8 mouse cellular contexts compared by ENCODE assay signal in genomic region chr11:101733596-101733995, GRCm38 (mm10). TPM values are rescaled to one million over a fixed set of nuclear protein-coding genes. Genes with fewer than 3 reads are reported as not detected.
DNase-seq lines count a peak whose midpoint lies in the region; ATAC-seq and TF ChIP-seq lines count a peak whose summit lies in the region.

No protein-coding gene starts in this region.

- TF ChIP-seq CTCF in G1E (IDR thresholded peaks at IDR 0.05; ENCODE audit: low read depth, low read length): no peak
- no peak for TF ChIP-seq CTCF in heart, postnatal 0 days (IDR thresholded peaks at IDR 0.05; ENCODE audit: low read depth)

- peak overlapping the region; percentile 76 for H3K9ac ChIP-seq in heart, embryonic 15.5 days
- H3K9ac ChIP-seq in heart, postnatal 0 days (replicated peaks; ENCODE audit: low read depth, low read length): peak overlapping the region; percentile 87
- H3K9ac ChIP-seq in midbrain, embryonic 11.5 days (ENCODE audit: low read length): peak overlapping the region; percentile 66

- no peak overlapping the region for H3K27ac ChIP-seq in heart, embryonic 15.5 days
- peak overlapping the region; percentile 73 for H3K27ac ChIP-seq in heart, postnatal 0 days (ENCODE audit: low read depth)
- no peak overlapping the region for H3K27ac ChIP-seq in midbrain, embryonic 11.5 days (ENCODE audit: low read depth, low read length)

- peaks cover 12% of the 10 kb centered on the region for H3K4me1 ChIP-seq in heart, embryonic 15.5 days (replicated peaks)
- peaks cover 19% of the 10 kb centered on the region for H3K4me1 ChIP-seq in G1E (ENCODE audit: insufficient read depth, low read depth, low read length)
- H3K4me1 ChIP-seq in heart, postnatal 0 days (ENCODE audit: control insufficient read depth, insufficient read depth): peaks cover 12% of the 10 kb centered on the region
- H3K4me1 ChIP-seq in midbrain, embryonic 11.5 days (ENCODE audit: control insufficient read depth, insufficient read depth, low read length): peaks cover 5% of the 10 kb centered on the region

- 25% methylated on average over 9 of the region's 9 CpGs for WGBS in heart, embryonic 15.5 days
- WGBS in heart, postnatal 0 days: 22% methylated on average over 9 of the region's 9 CpGs
- WGBS in midbrain, embryonic 11.5 days: 41% methylated on average over 9 of the region's 9 CpGs

- peaks cover 41% of the 10 kb centered on the region for H3K36me3 ChIP-seq in heart, embryonic 15.5 days
- peaks cover 40% of the 10 kb centered on the region for H3K36me3 ChIP-seq in G1E (replicated peaks)
- peaks cover 42% of the 10 kb centered on the region for H3K36me3 ChIP-seq in heart, postnatal 0 days (replicated peaks; ENCODE audit: control insufficient read depth, insufficient read depth, low read length)
- peaks cover 11% of the 10 kb centered on the region for H3K36me3 ChIP-seq in midbrain, embryonic 11.5 days (ENCODE audit: control insufficient read depth, insufficient read depth, low read length)

- peak overlapping the region; percentile 70 for H3K4me2 ChIP-seq in heart, embryonic 15.5 days
- H3K4me2 ChIP-seq in heart, postnatal 0 days (ENCODE audit: low read depth, low read length): peak overlapping the region; percentile 90
- peak overlapping the region; percentile 62 for H3K4me2 ChIP-seq in midbrain, embryonic 11.5 days

- no peak for ATAC-seq in heart, embryonic 15.5 days (replicated peaks; ENCODE audit: insufficient number of reproducible peaks, insufficient read depth, low FRiP score, low read depth)
- no peak for ATAC-seq in G1E (ENCODE audit: extremely low read depth, insufficient number of reproducible peaks, low FRiP score, poor library complexity, severe bottlenecking)
- ATAC-seq in heart, postnatal 0 days (ENCODE audit: insufficient read depth, low read depth): no peak
- ATAC-seq in midbrain, embryonic 11.5 days (ENCODE audit: low FRiP score): no peak

- TF ChIP-seq EP300 in heart, postnatal 0 days (IDR thresholded peaks at IDR 0.05; ENCODE audit: low read depth): no peak

- H3K4me3 ChIP-seq in heart, embryonic 15.5 days: peak overlapping the region; percentile 75
- peak overlapping the region; percentile 83 for H3K4me3 ChIP-seq in G1E (ENCODE audit: low read depth, low read length)
- H3K4me3 ChIP-seq in heart, postnatal 0 days (ENCODE audit: low read depth, low read length): peak overlapping the region; percentile 78
- H3K4me3 ChIP-seq in midbrain, embryonic 11.5 days (ENCODE audit: low read depth, low read length): peak overlapping the region; percentile 49

- H3K9me3 ChIP-seq in heart, embryonic 15.5 days (replicated peaks): no peaks in the 10 kb centered on the region
- no peaks in the 10 kb centered on the region for H3K9me3 ChIP-seq in G1E (replicated peaks)
- H3K9me3 ChIP-seq in heart, postnatal 0 days (replicated peaks; ENCODE audit: control insufficient read depth, low read length): no peaks in the 10 kb centered on the region
- H3K9me3 ChIP-seq in midbrain, embryonic 11.5 days (ENCODE audit: control insufficient read depth, low read length): no peaks in the 10 kb centered on the region

- no peak for DNase-seq in heart, adult 18-20 months
- no peak for DNase-seq in G1E (ENCODE audit: low spot score)
- no peak for DNase-seq in heart, postnatal 0 days (ENCODE audit: low spot score)
- peak; percentile 82 for DNase-seq in midbrain, embryonic 11.5 days (ENCODE audit: low spot score, missing footprints)
- no peak for DNase-seq in frontal cortex, postnatal 36 days (ENCODE audit: low spot score in 2 of 2)
- DNase-seq in retina, embryonic 14.5 days (ENCODE audit: low spot score): no peak
- DNase-seq in thymus, postnatal 10 days (ENCODE audit: low spot score in 2 of 2): no peak

- H3K27me3 ChIP-seq in heart, embryonic 15.5 days: no peaks in the 10 kb centered on the region
- no peaks in the 10 kb centered on the region for H3K27me3 ChIP-seq in G1E (ENCODE audit: insufficient read depth, low read length)
- H3K27me3 ChIP-seq in heart, postnatal 0 days (ENCODE audit: control insufficient read depth, insufficient read depth, low read length): no peaks in the 10 kb centered on the region
- H3K27me3 ChIP-seq in midbrain, embryonic 11.5 days (ENCODE audit: control insufficient read depth, insufficient read depth, low read length): no peaks in the 10 kb centered on the region

RNA-seq across cellular contexts. Expression of gene Dhx8, which starts 0.9 kb away (rescaled TPM):
- polyA plus RNA-seq in heart, embryonic 15.5 days (2015; fragmentation: Nextera tagmentation; extraction: Ambion mirVana): 17.2 and 20.8 TPM in 2 replicates
- total RNA-seq in heart, adult 18-20 months (2021): 10 to 100 TPM; 16.4 to 17.2 TPM
- total RNA-seq in G1E (2014; fragmentation: Nextera tagmentation) (44.8 and 46.2 TPM in 2 replicates), G1E (2017) (30.9 and 31.1 TPM in 2 replicates)
- polyA plus RNA-seq in G1E (2012): 13.0 and 14.8 TPM in 2 replicates
- 12.4 and 13.5 TPM in 2 replicates for total RNA-seq in heart, postnatal 0 days (2014; rRNA removed; ENCODE audit: low replicate concordance)
- 12.6 and 13.1 TPM in 2 replicates for polyA plus RNA-seq in heart, postnatal 0 days (2015; fragmentation: Nextera tagmentation; extraction: Ambion mirVana)
- polyA plus RNA-seq in midbrain, embryonic 11.5 days (2014; fragmentation: Nextera tagmentation; extraction: Ambion mirVana): 39.2 and 41.1 TPM in 2 replicates

RNA-seq across cellular contexts. Expression of gene Etv4, which starts 51.6 kb away (rescaled TPM):
- 3.5 and 5.8 TPM in 2 replicates for polyA plus RNA-seq in heart, embryonic 15.5 days (2015; fragmentation: Nextera tagmentation; extraction: Ambion mirVana)
- total RNA-seq in heart, adult 18-20 months (2021): under 1 TPM; 0.21 to 0.32 TPM
- total RNA-seq in G1E (2014; fragmentation: Nextera tagmentation) (not detected in 2 replicates), G1E (2017) (0.35 and 1.9 TPM in 2 replicates)
- 1.6 and 1.9 TPM in 2 replicates for polyA plus RNA-seq in G1E (2012)
- total RNA-seq in heart, postnatal 0 days (2014; rRNA removed; ENCODE audit: low replicate concordance): 5.2 and 7.5 TPM in 2 replicates
- polyA plus RNA-seq in heart, postnatal 0 days (2015; fragmentation: Nextera tagmentation; extraction: Ambion mirVana): 2.2 and 2.4 TPM in 2 replicates
- 3.8 and 4.6 TPM in 2 replicates for polyA plus RNA-seq in midbrain, embryonic 11.5 days (2014; fragmentation: Nextera tagmentation; extraction: Ambion mirVana)
